Mouse (Mus musculus): ENCODE data around the gene Cntnap5c.

Gene Cntnap5c

DNA sequence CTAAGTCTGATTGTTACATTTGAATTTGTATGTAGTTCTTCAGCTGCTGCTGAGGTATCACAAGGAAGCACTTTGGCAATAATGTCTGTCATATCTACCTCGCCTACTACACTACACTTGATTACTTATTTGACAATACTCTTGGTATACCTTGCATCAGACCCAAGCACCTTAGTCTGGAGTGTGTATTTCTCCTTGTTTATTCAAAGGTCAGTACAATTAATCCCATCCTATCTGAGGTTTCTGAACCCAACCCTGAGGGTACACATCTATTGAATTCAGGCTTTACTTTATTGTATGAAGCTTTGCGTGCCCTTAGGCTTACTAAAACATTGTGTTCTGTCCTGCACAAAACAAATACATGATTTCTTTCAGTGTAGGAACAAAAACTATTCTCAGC is 235.1 kb downstream of the Cntnap5c start:
- DNase-seq (ENCODE audit: low spot score): no peak

GRCm38 (mm10) chr17:58041178-58041577 is 271.8 kb downstream of the Cntnap5c start:
- DNase-seq (ENCODE audit: low spot score): no peak

DNA sequence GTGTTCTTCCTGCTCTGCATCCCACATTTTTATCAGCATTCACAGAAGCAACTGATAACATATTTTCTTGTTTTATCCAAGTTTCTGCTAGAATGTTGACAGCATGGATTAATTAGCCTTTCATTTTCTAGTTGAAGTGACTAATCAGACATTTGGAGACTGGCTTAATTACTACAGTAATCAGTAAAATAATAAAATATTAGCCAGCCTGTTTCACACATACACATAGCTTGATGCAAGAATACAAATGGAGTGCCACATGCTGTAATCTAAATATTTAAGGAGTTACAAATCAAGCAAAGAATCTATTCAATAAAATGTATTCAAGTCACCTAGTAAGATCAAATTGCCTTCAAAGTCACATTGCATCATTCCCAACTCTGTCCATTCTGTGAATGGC is 275.8 kb downstream of the Cntnap5c start:
- no peak for DNase-seq (ENCODE audit: low spot score)

DNA sequence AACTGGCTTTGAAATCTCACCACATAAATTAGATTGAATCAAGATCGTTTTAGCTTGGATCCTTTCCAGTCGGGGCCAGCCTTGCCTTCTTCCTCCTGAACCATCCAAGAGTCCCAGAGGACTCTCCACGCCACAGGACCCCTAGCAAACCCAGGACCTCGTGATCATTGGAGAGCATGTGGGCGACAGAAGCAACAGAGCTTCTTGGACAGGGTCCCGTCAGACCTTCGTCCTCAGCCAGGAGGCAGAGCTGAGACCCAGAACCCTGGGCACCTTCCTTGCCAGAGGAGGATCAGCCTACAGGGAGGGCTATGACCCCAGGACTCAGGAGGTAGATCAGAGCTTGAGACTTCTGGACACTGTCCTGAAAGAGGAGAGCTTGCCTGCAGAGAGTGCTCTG is 300.5 kb downstream of the Cntnap5c start:
- no peak for DNase-seq (ENCODE audit: low spot score)

- no peak for DNase-seq (ENCODE audit: low spot score)
These were observed 313.3 kb downstream of the Cntnap5c start for GRCm38 (mm10) chr17:58082676-58083075.

GRCm38 (mm10) chr17:58104505-58104904 is 335.1 kb downstream of the Cntnap5c start:
- no peak for DNase-seq (ENCODE audit: low spot score)

- DNase-seq (ENCODE audit: low spot score): no peak
These were observed 338.5 kb downstream of the Cntnap5c start for GRCm38 (mm10) chr17:58107901-58108300.

DNA sequence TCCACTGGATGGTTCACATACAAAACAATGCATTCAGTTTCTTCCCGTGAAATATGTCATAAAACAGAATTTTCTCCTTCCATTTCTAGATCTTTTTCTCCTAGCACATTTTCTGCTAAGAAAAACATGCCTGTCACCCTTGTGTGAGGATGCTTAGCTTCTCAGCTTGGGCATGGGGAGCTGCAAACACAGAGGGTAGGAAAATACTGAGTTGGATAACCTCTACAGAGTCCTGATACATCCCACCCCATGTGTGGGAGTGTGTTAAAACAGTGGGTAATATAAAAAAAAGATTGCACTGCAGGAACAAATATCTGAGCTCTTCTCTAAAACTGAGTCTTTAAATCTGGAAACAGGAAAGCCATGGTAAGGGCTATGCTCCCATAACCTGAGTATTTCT is 339.0 kb downstream of the Cntnap5c start:
- no peak for DNase-seq (ENCODE audit: low spot score)

DNA sequence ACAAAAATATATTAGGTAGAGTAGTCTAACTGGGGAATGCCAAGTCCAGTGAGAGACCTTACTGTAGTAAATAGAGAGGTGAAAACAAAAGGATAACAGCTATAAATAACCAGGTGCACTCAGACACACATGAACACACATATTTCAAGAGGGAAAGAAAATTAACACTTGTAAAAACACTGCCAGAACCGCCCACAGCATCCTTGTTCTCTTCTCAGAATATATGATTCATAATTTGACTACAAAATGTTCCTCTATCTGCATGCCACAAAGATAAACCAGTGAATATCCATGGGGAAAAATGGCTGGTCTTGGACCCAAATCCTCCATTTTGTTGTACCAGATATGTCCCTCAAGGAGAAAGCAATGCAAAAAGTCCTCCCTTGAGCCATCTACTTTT is 417.8 kb downstream of the Cntnap5c start:
- no peak for DNase-seq (ENCODE audit: low spot score)

GRCm38 (mm10) chr17:58201148-58201547 is 431.8 kb downstream of the Cntnap5c start:
- no peak for DNase-seq (ENCODE audit: low spot score)

- no peak for DNase-seq (ENCODE audit: low spot score)
These were observed 498.7 kb downstream of the Cntnap5c start for GRCm38 (mm10) chr17:58268058-58268457.

DNA sequence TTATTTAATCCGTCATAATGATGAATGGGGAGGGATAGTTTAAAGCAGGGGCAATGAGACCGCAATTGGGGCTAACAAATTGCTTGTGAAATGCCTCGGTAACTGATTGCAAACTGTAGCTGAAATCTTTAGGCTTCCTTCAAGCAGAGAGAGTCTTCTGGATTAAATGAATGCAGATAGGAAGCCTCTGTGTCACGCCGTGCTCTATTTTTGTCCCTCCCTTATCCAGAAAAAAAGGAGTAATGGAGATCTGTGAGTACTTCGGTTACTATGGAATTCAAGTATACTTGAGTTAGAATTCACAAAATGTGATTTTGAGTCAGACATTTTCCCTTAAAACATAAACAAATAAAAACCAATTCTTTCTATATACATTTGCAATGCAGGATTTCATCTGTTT is 581.9 kb downstream of the Cntnap5c start:
- no peak for DNase-seq (ENCODE audit: low spot score)

DNA sequence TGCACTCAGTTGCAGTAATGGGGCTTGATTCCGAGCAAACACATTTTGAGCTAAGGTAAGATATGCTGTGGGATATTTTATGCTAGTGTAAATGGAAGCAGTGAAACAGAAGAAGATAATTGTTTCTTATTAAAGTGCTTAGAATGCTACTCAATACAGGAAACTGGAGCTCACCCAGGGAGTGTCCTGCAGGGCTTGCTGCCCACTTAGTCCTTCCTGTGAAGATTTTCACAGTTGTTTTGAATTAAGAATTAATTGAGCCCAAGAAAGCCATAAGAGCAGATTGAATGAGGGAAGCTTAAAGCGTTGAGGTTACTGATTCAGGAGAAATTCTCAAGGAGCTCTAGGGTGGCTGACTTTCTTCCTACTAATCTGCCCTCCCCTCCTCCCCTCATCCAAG is 586.9 kb downstream of the Cntnap5c start:
- DNase-seq (ENCODE audit: low spot score): no peak

DNA sequence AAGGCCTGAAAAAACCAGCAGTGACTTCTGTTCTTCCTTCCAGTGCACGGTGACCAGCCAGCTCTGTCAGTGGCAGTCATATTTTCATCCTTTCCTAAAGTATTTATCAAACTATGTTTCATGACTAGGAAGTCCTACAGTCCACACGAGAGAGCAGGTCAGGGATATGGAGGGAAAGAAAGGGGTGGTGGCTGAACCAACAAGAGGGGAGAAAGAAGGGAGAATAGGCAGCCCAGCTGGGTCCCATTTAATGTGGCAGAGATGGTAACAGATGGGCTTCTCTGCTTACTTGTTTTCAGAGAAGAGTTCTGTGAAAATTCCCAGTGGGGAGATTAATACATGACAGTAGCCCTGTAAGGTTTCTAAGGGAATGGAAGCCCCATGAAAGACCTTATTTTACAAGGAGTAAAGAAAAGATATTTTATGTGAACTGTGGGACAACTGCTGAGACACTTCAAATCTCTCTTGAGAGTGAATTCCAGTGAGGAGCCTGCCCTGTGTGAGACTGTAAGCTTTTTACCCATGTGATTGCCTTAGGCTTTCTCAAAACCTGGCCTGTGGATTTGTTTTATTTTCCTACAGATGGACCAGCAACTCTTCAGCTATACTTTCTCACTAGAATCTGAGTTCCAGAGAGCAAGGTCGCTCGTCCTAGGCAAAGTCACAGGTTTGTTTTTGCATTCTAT is 594.4 kb downstream of the Cntnap5c start:
- no peak for DNase-seq (ENCODE audit: low spot score)

DNA sequence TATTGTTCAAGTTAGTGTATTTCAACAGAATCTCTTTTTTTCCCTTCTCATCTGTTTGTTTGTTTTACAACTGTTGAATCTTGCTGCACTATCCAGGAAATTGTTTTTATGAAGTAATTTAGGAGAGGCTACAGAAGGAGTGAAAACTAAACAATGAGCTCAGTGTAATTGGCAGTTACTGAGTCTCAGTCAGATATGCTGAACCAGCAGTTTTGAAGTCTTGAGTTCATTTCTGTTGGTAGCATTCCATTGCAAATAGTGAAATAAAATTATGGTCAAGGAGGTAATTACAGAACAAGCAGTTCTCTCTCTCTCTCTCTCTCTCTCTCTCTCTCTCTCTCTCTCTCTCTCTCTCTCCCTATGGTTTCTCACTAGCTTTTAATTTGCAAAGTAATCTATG is 600.7 kb downstream of the Cntnap5c start:
- DNase-seq (ENCODE audit: low spot score): no peak

- no peak for DNase-seq (ENCODE audit: low spot score)
These were observed 638.4 kb downstream of the Cntnap5c start for GRCm38 (mm10) chr17:58407769-58408168.

- DNase-seq (ENCODE audit: low spot score): no peak
These were observed 639.4 kb downstream of the Cntnap5c start for GRCm38 (mm10) chr17:58408756-58409155.

DNA sequence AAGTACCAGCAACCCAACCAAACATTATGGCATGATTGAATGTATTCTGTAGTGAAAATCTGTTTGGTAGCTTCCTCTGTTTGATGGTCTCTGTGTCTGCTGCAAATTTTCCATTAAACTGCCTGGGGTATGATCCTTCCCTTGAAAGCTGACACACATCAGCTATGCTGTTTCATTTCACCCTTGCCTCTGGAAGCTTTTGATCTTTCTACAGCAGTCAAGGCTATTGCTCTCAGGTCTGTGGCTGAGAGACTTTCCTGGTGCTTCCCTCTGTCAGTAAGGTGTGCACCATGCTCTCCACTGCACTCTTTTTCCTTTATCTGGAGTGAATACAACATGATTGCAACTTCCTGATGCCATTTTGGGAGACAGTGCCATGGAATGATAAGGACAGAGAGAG is 668.1 kb downstream of the Cntnap5c start:
- DNase-seq (ENCODE audit: low spot score): no peak

Data from ovary, adult 18-20 months (tissue).